Mouse (Mus musculus) liver, postnatal 0 days (tissue): Measurements from ENCODE around the gene Nyap1.

Source experiments
- CTCF ChIP-seq: sonication (generic); IDR thresholded peaks from 2 replicates; pipeline ENCODE4 v1.5.1; 2016; ENCODE audit warnings: antibody characterized with exemption, low read depth
- EP300 ChIP-seq: IDR thresholded peaks from 2 replicates; pipeline ENCODE4 v1.6.1; 2016; ENCODE audit warnings: antibody characterized with exemption, low read depth, mild to moderate bottlenecking

- no peak for TF ChIP-seq CTCF
- peak; percentile 6 for TF ChIP-seq EP300
These were observed 44.9 kb upstream of the Nyap1 start for GRCm38 (mm10) chr5:137786109-137786942.
